In the genomic region with DNA sequence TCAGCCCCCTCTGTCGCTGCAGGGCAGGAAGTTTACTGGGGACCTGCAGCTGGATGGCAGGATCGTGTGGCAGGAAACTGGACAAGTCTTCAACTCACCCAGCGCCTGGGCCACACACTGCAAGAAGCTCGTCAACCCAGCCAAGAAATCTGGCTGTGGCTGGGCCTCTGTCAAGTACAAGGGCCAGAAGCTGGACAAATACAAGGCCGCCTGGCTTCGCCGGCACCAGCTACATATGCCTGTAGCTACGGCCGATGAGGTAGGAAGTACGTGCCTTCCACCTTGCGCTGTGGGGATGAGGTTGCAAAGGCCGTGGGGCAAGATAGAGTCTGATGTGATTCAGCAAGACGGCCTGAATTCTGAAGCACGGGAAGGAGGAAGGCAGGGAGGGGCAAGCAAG, we compare ENCODE assay signal across 9 mouse cellular contexts. TPM values are rescaled to one million over a fixed set of nuclear protein-coding genes. Genes with fewer than 3 reads are reported as not detected.
DNase-seq lines count a peak whose midpoint lies in the region; ATAC-seq and TF ChIP-seq lines count a peak whose summit lies in the region.
"Had no signal": no experiment of that assay in that cellular context is flagged by ENCODE, and none has a peak within 500 bp of the region (broad histone marks: within the 10 kb centered on the region; RNA-seq: fewer than 3 reads in every experiment).

No protein-coding gene starts in this region.

- H3K4me2 ChIP-seq in CH12.LX (ENCODE audit: insufficient read depth, low read depth, poor library complexity, severe bottlenecking), result peak overlapping the region; percentile 79
- peak overlapping the region; percentile 68 for H3K4me2 ChIP-seq in forebrain, postnatal 0 days (ENCODE audit: low read depth)
- peak overlapping the region; percentile 98 for H3K4me2 ChIP-seq in liver, postnatal 0 days (ENCODE audit: low read depth, low read length)

- WGBS in heart, embryonic 10.5 days, result 77% methylated on average over 14 of the region's 14 CpGs
- WGBS in forebrain, postnatal 0 days, result 71% methylated on average over 14 of the region's 14 CpGs
- WGBS in liver, postnatal 0 days (ENCODE audit: insufficient replicate concordance), result 68% methylated on average over 14 of the region's 14 CpGs

- H3K4me3 ChIP-seq in heart, embryonic 10.5 days, result peak overlapping the region; percentile 80
- peak overlapping the region; percentile 65 to 91 (median 77) for H3K4me3 ChIP-seq in CH12.LX (replicated peaks in 1 of 3; ENCODE audit: low read depth in 2 of 3, low read length in 2 of 3, poor library complexity in 1 of 3)
- H3K4me3 ChIP-seq in forebrain, postnatal 0 days (ENCODE audit: low read depth, low read length), result peak overlapping the region; percentile 81
- no peak overlapping the region for H3K4me3 ChIP-seq in liver, postnatal 0 days (ENCODE audit: low read depth, low read length)

- no peak for TF ChIP-seq EP300 in CH12.LX (IDR thresholded peaks at IDR 0.05; ENCODE audit: low read length)
- no peak for TF ChIP-seq EP300 in liver, postnatal 0 days (IDR thresholded peaks at IDR 0.05; ENCODE audit: low read depth)

- dilution Hi-C loops in CH12.LX (cut with MboI; ENCODE audit: extremely low pct_ligation_motif_present, extremely low pct_unique_long_range_greater_than_20kb, low sequenced_read_pairs), result no loop called here

- no peak for TF ChIP-seq POLR2A in CH12.LX (IDR thresholded peaks at IDR 0.05; ENCODE audit: low read depth, low read length)

- H3K27me3 ChIP-seq in heart, embryonic 10.5 days (ENCODE audit: insufficient read depth, poor library complexity, severe bottlenecking), result no peaks in the 10 kb centered on the region
- H3K27me3 ChIP-seq in CH12.LX (replicated peaks), result no peaks in the 10 kb centered on the region
- no peaks in the 10 kb centered on the region; the same call in 1 of the 2 replicates for H3K27me3 ChIP-seq in forebrain, postnatal 0 days (ENCODE audit: insufficient read depth, low read length)
- no peaks in the 10 kb centered on the region for H3K27me3 ChIP-seq in liver, postnatal 0 days (ENCODE audit: insufficient read depth, low read length)

- intact Hi-C loops in heart, postnatal 25 days (cut with DNase I), result loop anchor here (1.0 to 2.0 kb wide), 2 partner anchors 33 to 52 kb away; no protein-coding TSS in a partner anchor

- no peak for TF ChIP-seq CTCF in CH12.LX (conservative IDR thresholded peaks at IDR 0.05 in 1 of 2, IDR thresholded peaks at IDR 0.05 in 1 of 2; ENCODE audit: low read depth in 2 of 2, low read length in 2 of 2)
- TF ChIP-seq CTCF in forebrain, postnatal 0 days (IDR thresholded peaks at IDR 0.05; ENCODE audit: low read depth), result no peak; the same call in 1 of the 2 replicates
- no peak for TF ChIP-seq CTCF in liver, postnatal 0 days (IDR thresholded peaks at IDR 0.05; ENCODE audit: low read depth)

- no peak for TF ChIP-seq RAD21 in CH12.LX (IDR thresholded peaks at IDR 0.05; ENCODE audit: low read depth, low read length)

- H3K36me3 ChIP-seq in heart, embryonic 10.5 days, result peaks cover 40% of the 10 kb centered on the region
- H3K36me3 ChIP-seq in CH12.LX (replicated peaks in 1 of 2; ENCODE audit: control insufficient read depth in 1 of 2, insufficient read depth in 1 of 2, low read length in 1 of 2), result peaks cover 22 to 36% of the 10 kb centered on the region in 2 experiments
- H3K36me3 ChIP-seq in forebrain, postnatal 0 days (ENCODE audit: insufficient read depth), result peaks cover 25% of the 10 kb centered on the region
- peaks cover 13% of the 10 kb centered on the region for H3K36me3 ChIP-seq in liver, postnatal 0 days (replicated peaks; ENCODE audit: insufficient read depth, low read length)

- H3K79me2 ChIP-seq in CH12.LX (replicated peaks; ENCODE audit: control insufficient read depth, extremely low read depth, insufficient read depth, poor library complexity, severe bottlenecking), result peaks cover 5% of the 10 kb centered on the region; the same call in 1 of the 2 replicates

- no peaks in the 10 kb centered on the region for H3K9me3 ChIP-seq in heart, embryonic 10.5 days
- H3K9me3 ChIP-seq in CH12.LX (replicated peaks; ENCODE audit: low read length), result no peaks in the 10 kb centered on the region
- H3K9me3 ChIP-seq in forebrain, postnatal 0 days (ENCODE audit: low read length), result no peaks in the 10 kb centered on the region
- no peaks in the 10 kb centered on the region for H3K9me3 ChIP-seq in liver, postnatal 0 days (ENCODE audit: low read length)

- ATAC-seq in forebrain, postnatal 0 days, result no peak
- no peak for ATAC-seq in liver, postnatal 0 days
- ATAC-seq in erythroid progenitor cell, adult 5-6 weeks (replicated peaks; ENCODE audit: low FRiP score, poor library complexity, severe bottlenecking), result no peak

- peak overlapping the region; percentile 82; the same call in 1 of the 2 replicates for H3K9ac ChIP-seq in CH12.LX (ENCODE audit: insufficient read depth, low read depth)
- 0 out of 2 replicates have a peak overlapping the region, but pooled peaks have one; percentile 18 for H3K9ac ChIP-seq in forebrain, postnatal 0 days
- peak overlapping the region; percentile 31; the same call in 1 of the 2 replicates for H3K9ac ChIP-seq in liver, postnatal 0 days (replicated peaks)

- peak overlapping the region; percentile 12; the same call in 1 of the 2 replicates for H3K27ac ChIP-seq in heart, embryonic 10.5 days
- no peak overlapping the region for H3K27ac ChIP-seq in CH12.LX (ENCODE audit: insufficient read depth, low read depth)
- H3K27ac ChIP-seq in forebrain, postnatal 0 days (ENCODE audit: low read depth, low read length), result no peak overlapping the region
- H3K27ac ChIP-seq in liver, postnatal 0 days (ENCODE audit: low read depth), result no peak overlapping the region

- H3K4me1 ChIP-seq in heart, embryonic 10.5 days, result peaks cover 34% of the 10 kb centered on the region
- H3K4me1 ChIP-seq in CH12.LX (ENCODE audit: control insufficient read depth in 1 of 2, insufficient read depth in 2 of 2), result peaks cover 6 to 24% of the 10 kb centered on the region in 2 experiments
- H3K4me1 ChIP-seq in forebrain, postnatal 0 days (ENCODE audit: insufficient read depth), result peaks cover 18% of the 10 kb centered on the region
- H3K4me1 ChIP-seq in liver, postnatal 0 days (ENCODE audit: insufficient read depth), result peaks cover 27% of the 10 kb centered on the region

- in situ Hi-C loops in CH12.LX (cut with MboI; ENCODE audit: low pct_ligation_motif_present, low pct_unique_long_range_greater_than_20kb, low sequenced_read_pairs), result no loop called here

- DNase-seq in heart, embryonic 10.5 days (ENCODE audit: low spot score), result no peak
- no peak for DNase-seq in heart, postnatal 25 days (ENCODE audit: low spot score)
- no peak for DNase-seq in CH12.LX (ENCODE audit: extremely low read depth)
- no peak for DNase-seq in forebrain, postnatal 0 days
- no peak for DNase-seq in liver, postnatal 0 days
- DNase-seq in frontal cortex, adult 2 months (ENCODE audit: extremely low spot score in 1 of 2, low spot score in 1 of 2), result no peak
- no peak for DNase-seq in yolk sac, embryonic 10.5 days (ENCODE audit: low spot score)

RNA-seq across cellular contexts. Expression of a gene that starts 4.7 kb away (rescaled TPM):
- polyA plus RNA-seq in heart, embryonic 10.5 days (2016; fragmentation: Nextera tagmentation; extraction: Ambion mirVana), result 69.5 and 111 TPM in 2 replicates
- 10 to 100 TPM; 50.0 to 59.4 TPM for total RNA-seq in heart, postnatal 25 days (2021)
- total RNA-seq in CH12.LX (2012; rRNA removed), result 38.9 and 55.1 TPM in 2 replicates
- total RNA-seq in CH12.LX (2014; rRNA removed), result 23.4 and 24.5 TPM in 2 replicates
- 25.3 and 26.8 TPM in 2 replicates for polyA plus RNA-seq in CH12.LX (2012; ENCODE audit: insufficient read length, low read depth)
- total RNA-seq in forebrain, postnatal 0 days (2014; rRNA removed), result 155 and 159 TPM in 2 replicates
- 99.0 and 110 TPM in 2 replicates for polyA plus RNA-seq in forebrain, postnatal 0 days (2015; fragmentation: Nextera tagmentation; extraction: Ambion mirVana)
- 17.5 and 23.9 TPM in 2 replicates for polyA plus RNA-seq in liver, postnatal 0 days (2015; fragmentation: Nextera tagmentation; extraction: Ambion mirVana)
- polyA plus RNA-seq in frontal cortex, adult 2 months (2012; rRNA removed), result 126 and 132 TPM in 2 replicates
- 4.0 and 6.7 TPM in 2 replicates for total RNA-seq in erythroid progenitor cell, adult 5-6 weeks (2015; ENCODE audit: low replicate concordance)
- total RNA-seq in erythroid progenitor cell, adult 5-6 weeks (2017; ENCODE audit: low replicate concordance), result 2.3 and 35.3 TPM in 2 replicates

RNA-seq across cellular contexts. Expression of a gene that starts 4.9 kb away (rescaled TPM):
- polyA plus RNA-seq in heart, embryonic 10.5 days (2016; fragmentation: Nextera tagmentation; extraction: Ambion mirVana), result 7.7 and 8.0 TPM in 2 replicates
- total RNA-seq in heart, postnatal 25 days (2021), result 10 to 100 TPM; 14.1 to 14.6 TPM
- total RNA-seq in CH12.LX (2012; rRNA removed) (2.2 and 3.2 TPM in 2 replicates), CH12.LX (2014; rRNA removed) (0.41 and 0.52 TPM in 2 replicates)
- 0.51 and 0.91 TPM in 2 replicates for polyA plus RNA-seq in CH12.LX (2012; ENCODE audit: insufficient read length, low read depth)
- total RNA-seq in forebrain, postnatal 0 days (2014; rRNA removed), result 2.2 and 4.5 TPM in 2 replicates
- 4.0 and 4.3 TPM in 2 replicates for polyA plus RNA-seq in forebrain, postnatal 0 days (2015; fragmentation: Nextera tagmentation; extraction: Ambion mirVana)
- 14.3 and 16.8 TPM in 2 replicates for polyA plus RNA-seq in liver, postnatal 0 days (2015; fragmentation: Nextera tagmentation; extraction: Ambion mirVana)
- polyA plus RNA-seq in frontal cortex, adult 2 months (2012; rRNA removed), result 4.7 and 5.3 TPM in 2 replicates
- not detected in 2 replicates for total RNA-seq in erythroid progenitor cell, adult 5-6 weeks (2015; ENCODE audit: low replicate concordance)
- total RNA-seq in erythroid progenitor cell, adult 5-6 weeks (2017; ENCODE audit: low replicate concordance), result 0.98 TPM in 1 of 2 replicates, not detected in the other

RNA-seq across cellular contexts. Expression of a gene that starts 23.9 kb away (rescaled TPM):
- 8.4 and 23.2 TPM in 2 replicates for polyA plus RNA-seq in heart, embryonic 10.5 days (2016; fragmentation: Nextera tagmentation; extraction: Ambion mirVana)
- under 1 TPM in 1 of 2 experiments, not detected in 1; 0.47 TPM for total RNA-seq in heart, postnatal 25 days (2021)
- total RNA-seq in CH12.LX (2012; rRNA removed) (0.21 and 0.50 TPM in 2 replicates), CH12.LX (2014; rRNA removed) (not detected in 2 replicates)
- not detected in 2 replicates for polyA plus RNA-seq in CH12.LX (2012; ENCODE audit: insufficient read length, low read depth)
- 106 and 113 TPM in 2 replicates for total RNA-seq in forebrain, postnatal 0 days (2014; rRNA removed)
- 162 and 169 TPM in 2 replicates for polyA plus RNA-seq in forebrain, postnatal 0 days (2015; fragmentation: Nextera tagmentation; extraction: Ambion mirVana)
- not detected in 2 replicates for polyA plus RNA-seq in liver, postnatal 0 days (2015; fragmentation: Nextera tagmentation; extraction: Ambion mirVana)
- polyA plus RNA-seq in frontal cortex, adult 2 months (2012; rRNA removed), result 57.8 and 68.7 TPM in 2 replicates
- total RNA-seq in erythroid progenitor cell, adult 5-6 weeks (2015; ENCODE audit: low replicate concordance), result not detected in 2 replicates
- not detected in 2 replicates for total RNA-seq in erythroid progenitor cell, adult 5-6 weeks (2017; ENCODE audit: low replicate concordance)
- total RNA-seq: MEL had no signal

RNA-seq across cellular contexts. Expression of a gene that starts 26.2 kb away (rescaled TPM):
- polyA plus RNA-seq in heart, embryonic 10.5 days (2016; fragmentation: Nextera tagmentation; extraction: Ambion mirVana), result 117 and 155 TPM in 2 replicates
- total RNA-seq in heart, postnatal 25 days (2021), result 10 to 100 TPM; 17.6 to 19.8 TPM
- total RNA-seq in CH12.LX (2012; rRNA removed) (29.3 and 33.5 TPM in 2 replicates), CH12.LX (2014; rRNA removed) (38.0 and 39.4 TPM in 2 replicates)
- 32.1 and 39.0 TPM in 2 replicates for polyA plus RNA-seq in CH12.LX (2012; ENCODE audit: insufficient read length, low read depth)
- total RNA-seq in forebrain, postnatal 0 days (2014; rRNA removed), result 65.1 and 74.5 TPM in 2 replicates
- 93.2 and 99.0 TPM in 2 replicates for polyA plus RNA-seq in forebrain, postnatal 0 days (2015; fragmentation: Nextera tagmentation; extraction: Ambion mirVana)
- polyA plus RNA-seq in liver, postnatal 0 days (2015; fragmentation: Nextera tagmentation; extraction: Ambion mirVana), result 35.9 and 37.1 TPM in 2 replicates
- 46.0 and 50.7 TPM in 2 replicates for polyA plus RNA-seq in frontal cortex, adult 2 months (2012; rRNA removed)
- total RNA-seq in erythroid progenitor cell, adult 5-6 weeks (2015; ENCODE audit: low replicate concordance), result 14.4 and 14.7 TPM in 2 replicates
- 27.6 and 28.1 TPM in 2 replicates for total RNA-seq in erythroid progenitor cell, adult 5-6 weeks (2017; ENCODE audit: low replicate concordance)

RNA-seq across cellular contexts. Expression of a gene that starts 30.0 kb away (rescaled TPM):
- 24.0 and 30.0 TPM in 2 replicates for polyA plus RNA-seq in heart, embryonic 10.5 days (2016; fragmentation: Nextera tagmentation; extraction: Ambion mirVana)
- total RNA-seq in heart, postnatal 25 days (2021), result 1 to 10 TPM in 1 of 2 experiments, under 1 TPM in 1; 0.95 to 1.2 TPM
- total RNA-seq in CH12.LX (2012; rRNA removed) (39.3 and 55.0 TPM in 2 replicates), CH12.LX (2014; rRNA removed) (18.4 and 18.6 TPM in 2 replicates)
- 97.1 and 135 TPM in 2 replicates for polyA plus RNA-seq in CH12.LX (2012; ENCODE audit: insufficient read length, low read depth)
- 4.7 and 5.9 TPM in 2 replicates for total RNA-seq in forebrain, postnatal 0 days (2014; rRNA removed)
- 4.5 and 4.6 TPM in 2 replicates for polyA plus RNA-seq in forebrain, postnatal 0 days (2015; fragmentation: Nextera tagmentation; extraction: Ambion mirVana)
- polyA plus RNA-seq in liver, postnatal 0 days (2015; fragmentation: Nextera tagmentation; extraction: Ambion mirVana), result 4.9 and 6.5 TPM in 2 replicates
- 2.7 and 2.8 TPM in 2 replicates for polyA plus RNA-seq in frontal cortex, adult 2 months (2012; rRNA removed)
- 26.4 and 28.1 TPM in 2 replicates for total RNA-seq in erythroid progenitor cell, adult 5-6 weeks (2015; ENCODE audit: low replicate concordance)
- 32.6 and 39.0 TPM in 2 replicates for total RNA-seq in erythroid progenitor cell, adult 5-6 weeks (2017; ENCODE audit: low replicate concordance)

Comparison
In these comparisons a context has a peak if more than half of its experiments do, and no peak if none do; other contexts are left out.
1. H3K9ac ChIP-seq: peak in every context shown above with its lines; median percentile 82 in CH12.LX; 31 in liver, postnatal 0 days; 18 in forebrain, postnatal 0 days.